Mouse (Mus musculus): ENCODE results near the gene Arid2. TPM values are rescaled to one million over a fixed set of nuclear protein-coding genes. Genes with fewer than 3 reads are reported as not detected.

Gene Arid2
- polyA plus RNA-seq, 1 experiment from 2014 or later, result 16.8 TPM

DNA sequence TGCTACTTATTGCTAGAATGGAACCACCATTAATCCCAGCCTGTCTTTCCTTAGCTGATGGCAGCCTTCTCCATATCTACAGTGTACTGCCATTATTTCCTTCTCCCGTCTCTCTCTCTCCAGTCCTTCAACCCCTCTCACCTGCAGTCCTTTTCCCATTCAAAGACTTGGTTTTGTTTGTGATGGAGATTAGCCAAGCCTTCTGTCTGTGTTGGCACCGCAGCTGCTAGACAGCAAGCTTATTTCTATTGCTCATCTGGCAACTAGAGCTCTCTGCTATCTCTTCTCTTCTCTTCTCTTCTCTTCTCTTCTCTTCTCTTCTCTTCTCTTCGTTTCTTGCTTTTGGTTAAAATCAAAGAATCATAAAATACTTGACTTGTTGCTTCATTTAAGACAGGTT is 78.0 kb downstream of the Arid2 start:
- Histone ChIP-seq H3K36me3 (peaks cover 27% of the 10 kb centered on the region), H3K27me3 (replicated peaks) (no peaks in the 10 kb centered on the region), H3K9me3 (no peaks in the 10 kb centered on the region), H3K27ac (no peak overlapping the region), H3K4me3 (replicated peaks) (no peak overlapping the region), H3K9ac (no peak overlapping the region), H3K4me2 (replicated peaks) (no peak overlapping the region), H3K4me1 (replicated peaks) (no peaks in the 10 kb centered on the region)
- 78% methylated on average over 3 of the region's 3 CpGs for WGBS
- ATAC-seq, result no peak

- Histone ChIP-seq H3K27me3 (replicated peaks) (no peaks in the 10 kb centered on the region), H3K9me3 (no peaks in the 10 kb centered on the region), H3K4me1 (replicated peaks) (no peaks in the 10 kb centered on the region), H3K4me2 (replicated peaks) (no peak overlapping the region), H3K4me3 (replicated peaks) (no peak overlapping the region), H3K9ac (no peak overlapping the region), H3K36me3 (peaks cover 37% of the 10 kb centered on the region), H3K27ac (no peak overlapping the region)
- ATAC-seq, result no peak
- whole genome bisulfite sequencing, result 79% methylated on average over 11 of the region's 11 CpGs
These were observed 79.1 kb downstream of the Arid2 start for GRCm38 (mm10) chr15:96366176-96366963.

DNA sequence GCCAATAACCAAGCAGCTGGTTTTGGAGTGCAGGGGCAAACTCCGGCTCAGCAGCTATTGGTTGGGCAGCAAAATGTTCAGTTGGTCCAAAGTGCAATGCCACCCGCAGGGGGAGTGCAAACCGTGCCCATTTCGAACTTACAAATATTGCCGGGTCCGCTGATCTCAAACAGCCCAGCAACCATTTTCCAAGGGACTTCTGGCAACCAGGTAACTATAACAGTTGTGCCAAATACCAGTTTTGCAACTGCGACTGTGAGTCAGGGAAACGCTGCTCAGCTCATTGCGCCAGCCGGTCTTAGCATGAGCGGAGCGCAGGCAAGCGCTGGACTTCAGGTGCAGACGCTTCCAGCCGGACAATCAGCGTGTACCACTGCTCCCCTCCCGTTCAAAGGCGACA is 84.0 kb downstream of the Arid2 start:
- Histone ChIP-seq H3K27ac (no peak overlapping the region), H3K9ac (no peak overlapping the region), H3K27me3 (replicated peaks) (no peaks in the 10 kb centered on the region), H3K4me1 (replicated peaks) (no peaks in the 10 kb centered on the region), H3K4me2 (replicated peaks) (no peak overlapping the region), H3K4me3 (replicated peaks) (no peak overlapping the region), H3K36me3 (peaks cover 39% of the 10 kb centered on the region), H3K9me3 (no peaks in the 10 kb centered on the region)
- ATAC-seq, result no peak
- WGBS, result 96% methylated on average over 18 of the region's 18 CpGs

- H3K9ac ChIP-seq, result no peak overlapping the region
- H3K27ac ChIP-seq, result no peak overlapping the region
- H3K4me1 ChIP-seq (replicated peaks), result no peaks in the 10 kb centered on the region
- peaks cover 39% of the 10 kb centered on the region for H3K36me3 ChIP-seq
- ATAC-seq, result no peak
- H3K4me3 ChIP-seq (replicated peaks), result no peak overlapping the region
- 89% methylated on average over 6 of the region's 6 CpGs for WGBS
- no peaks in the 10 kb centered on the region for H3K27me3 ChIP-seq (replicated peaks)
- no peaks in the 10 kb centered on the region for H3K9me3 ChIP-seq
- H3K4me2 ChIP-seq (replicated peaks), result no peak overlapping the region
These were observed 85.3 kb downstream of the Arid2 start for GRCm38 (mm10) chr15:96372628-96373027.

DNA sequence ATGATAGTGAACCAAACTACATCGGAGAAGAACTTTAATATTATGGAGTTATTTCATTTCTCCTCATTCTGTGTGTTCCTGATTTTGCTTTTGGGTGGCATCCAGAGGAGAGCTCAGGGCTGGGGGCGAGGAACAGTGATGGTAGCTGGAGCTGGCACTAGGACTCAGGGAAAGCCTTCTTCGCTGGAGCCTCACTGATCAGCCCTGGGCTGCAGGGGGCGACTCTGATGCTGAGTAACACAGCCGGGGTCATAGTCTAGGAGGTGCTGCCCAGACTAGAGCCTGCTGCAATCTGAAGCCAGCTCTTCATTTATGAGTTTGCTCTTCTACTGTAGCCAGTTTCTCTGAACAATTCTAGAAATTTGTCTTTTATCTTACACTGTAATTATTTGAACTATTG is 85.8 kb downstream of the Arid2 start:
- no peak for ATAC-seq
- Histone ChIP-seq H3K27ac (no peak overlapping the region), H3K4me3 (replicated peaks) (no peak overlapping the region), H3K4me1 (replicated peaks) (no peaks in the 10 kb centered on the region), H3K4me2 (replicated peaks) (no peak overlapping the region), H3K9me3 (no peaks in the 10 kb centered on the region), H3K36me3 (peaks cover 34% of the 10 kb centered on the region), H3K27me3 (replicated peaks) (no peaks in the 10 kb centered on the region), H3K9ac (no peak overlapping the region)
- 89% methylated on average over 5 of the region's 5 CpGs for WGBS

- 94% methylated on average over 2 of the region's 2 CpGs for WGBS
- no peaks in the 10 kb centered on the region for H3K9me3 ChIP-seq
These were observed 88.9 kb downstream of the Arid2 start for GRCm38 (mm10) chr15:96376214-96376613.

GRCm38 (mm10) chr15:96377263-96377662 is 89.9 kb downstream of the Arid2 start:
- 71% methylated on average over 5 of the region's 5 CpGs for WGBS
- ATAC-seq, result 0 out of 2 replicates have a peak, but pooled peaks have one; percentile 41
- peak overlapping the region; percentile 38; the same call in 1 of the 2 replicates for H3K27ac ChIP-seq

More at GRCm38 (mm10) chr15:96376214-96376613, 88.9 kb downstream of the Arid2 start:
- Histone ChIP-seq H3K27me3 (replicated peaks) (no peaks in the 10 kb centered on the region), H3K4me2 (replicated peaks) (no peak overlapping the region), H3K27ac (no peak overlapping the region), H3K36me3 (peaks cover 18% of the 10 kb centered on the region), H3K4me1 (replicated peaks) (no peaks in the 10 kb centered on the region), H3K9ac (no peak overlapping the region), H3K4me3 (replicated peaks) (no peak overlapping the region)
- no peak for ATAC-seq

GRCm38 (mm10) chr15:96377701-96378100 is 90.4 kb downstream of the Arid2 start:
- H3K9ac ChIP-seq, result no peak overlapping the region
- no peak overlapping the region for H3K4me3 ChIP-seq (replicated peaks)
- H3K4me1 ChIP-seq (replicated peaks), result no peaks in the 10 kb centered on the region
- H3K9me3 ChIP-seq, result no peaks in the 10 kb centered on the region
- no peaks in the 10 kb centered on the region for H3K27me3 ChIP-seq (replicated peaks)
- H3K36me3 ChIP-seq, result peaks cover 3% of the 10 kb centered on the region
- H3K27ac ChIP-seq, result no peak overlapping the region
- ATAC-seq, result no peak
- H3K4me2 ChIP-seq (replicated peaks), result no peak overlapping the region
- WGBS, result 89% methylated on average over 7 of the region's 7 CpGs

More at GRCm38 (mm10) chr15:96377263-96377662, 89.9 kb downstream of the Arid2 start:
- no peaks in the 10 kb centered on the region for H3K27me3 ChIP-seq (replicated peaks)
- H3K4me1 ChIP-seq (replicated peaks), result no peaks in the 10 kb centered on the region
- no peak overlapping the region for H3K4me3 ChIP-seq (replicated peaks)
- H3K4me2 ChIP-seq (replicated peaks), result no peak overlapping the region
- peaks cover 8% of the 10 kb centered on the region for H3K36me3 ChIP-seq
- no peaks in the 10 kb centered on the region for H3K9me3 ChIP-seq
- no peak overlapping the region for H3K9ac ChIP-seq

DNA sequence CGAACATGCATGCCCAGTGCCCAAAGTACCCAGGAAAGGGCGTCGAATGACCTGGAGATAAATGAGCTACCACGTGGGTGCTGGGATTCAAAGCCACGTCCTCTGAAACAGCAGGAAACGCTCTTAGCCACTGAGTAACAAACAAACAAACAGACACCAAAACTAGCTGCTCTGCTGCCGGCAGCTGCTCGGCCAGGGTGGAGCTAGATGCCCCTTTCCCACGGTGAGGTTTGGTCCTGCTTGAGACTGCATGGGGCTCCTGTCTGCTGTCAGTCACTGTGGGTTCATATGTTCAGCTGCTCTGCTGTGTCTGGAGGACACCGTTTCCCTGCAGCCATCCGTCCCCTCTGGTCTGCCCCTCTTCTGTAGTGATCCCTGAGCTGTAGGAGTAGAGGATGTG is 94.9 kb downstream of the Arid2 start:
- 91% methylated on average over 11 of the region's 11 CpGs for WGBS
- no peaks in the 10 kb centered on the region for H3K9me3 ChIP-seq
- no peak for ATAC-seq
- no peaks in the 10 kb centered on the region for H3K27me3 ChIP-seq (replicated peaks)
- H3K4me2 ChIP-seq (replicated peaks), result no peak overlapping the region
- no peak overlapping the region for H3K27ac ChIP-seq
- peaks cover 8% of the 10 kb centered on the region; the same call in 1 of the 2 replicates for H3K36me3 ChIP-seq
- no peaks in the 10 kb centered on the region for H3K4me1 ChIP-seq (replicated peaks)
- H3K9ac ChIP-seq, result no peak overlapping the region
- no peak overlapping the region for H3K4me3 ChIP-seq (replicated peaks)

DNA sequence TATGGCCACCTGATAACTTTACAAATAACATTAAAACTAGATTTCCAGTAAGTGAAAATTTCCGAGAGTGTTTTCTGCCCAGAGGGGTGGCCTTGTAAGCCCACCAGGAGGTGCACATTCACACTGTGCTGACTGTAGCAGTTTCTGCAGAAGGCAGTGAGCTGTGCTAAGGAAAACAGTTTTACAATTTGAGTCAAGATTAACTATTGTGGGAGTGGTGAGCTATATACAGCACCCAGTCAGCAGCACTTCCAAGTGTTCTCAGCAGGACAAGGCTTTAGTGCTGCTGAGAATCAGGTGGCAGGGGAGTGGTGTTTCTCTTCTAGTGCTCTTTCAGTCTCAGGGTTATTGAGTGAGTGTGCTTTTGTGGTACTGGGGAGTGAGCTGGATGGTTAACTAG is 101.2 kb downstream of the Arid2 start:
- peaks cover 20% of the 10 kb centered on the region for H3K36me3 ChIP-seq
- H3K4me2 ChIP-seq (replicated peaks), result no peak overlapping the region
- no peaks in the 10 kb centered on the region for H3K4me1 ChIP-seq (replicated peaks)
- ATAC-seq, result no peak
- H3K27ac ChIP-seq, result no peak overlapping the region
- 81% methylated on average over 1 of the region's 1 CpGs for WGBS
- H3K9me3 ChIP-seq, result no peaks in the 10 kb centered on the region
- no peaks in the 10 kb centered on the region for H3K27me3 ChIP-seq (replicated peaks)
- no peak overlapping the region for H3K9ac ChIP-seq
- no peak overlapping the region for H3K4me3 ChIP-seq (replicated peaks)

DNA sequence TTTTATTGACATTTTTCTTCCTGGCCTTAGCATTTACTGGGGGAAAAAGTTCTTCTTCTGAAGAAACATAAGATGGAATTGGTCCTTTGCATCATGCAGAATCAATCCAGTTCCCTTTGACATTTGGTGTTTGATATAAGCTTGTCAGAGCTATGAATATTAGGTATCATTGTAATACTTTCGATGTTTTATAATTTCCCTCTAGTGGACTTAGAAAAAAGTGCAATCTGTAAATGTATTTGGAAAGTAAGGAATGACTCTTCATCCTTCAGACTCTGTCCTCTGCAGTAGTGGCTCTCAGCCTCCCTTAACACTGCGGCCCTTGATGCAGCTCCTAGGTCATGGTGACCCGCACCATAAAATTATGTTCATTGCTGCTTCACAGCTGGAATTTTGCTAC is 105.6 kb downstream of the Arid2 start:
- H3K4me1 ChIP-seq (replicated peaks), result no peaks in the 10 kb centered on the region
- no peaks in the 10 kb centered on the region for H3K9me3 ChIP-seq
- no peak overlapping the region for H3K4me2 ChIP-seq (replicated peaks)
- ATAC-seq, result no peak
- peaks cover 28% of the 10 kb centered on the region for H3K36me3 ChIP-seq
- H3K4me3 ChIP-seq (replicated peaks), result no peak overlapping the region
- WGBS, result 94% methylated on average over 3 of the region's 3 CpGs
- no peaks in the 10 kb centered on the region for H3K27me3 ChIP-seq (replicated peaks)
- H3K27ac ChIP-seq, result no peak overlapping the region
- H3K9ac ChIP-seq, result no peak overlapping the region

DNA sequence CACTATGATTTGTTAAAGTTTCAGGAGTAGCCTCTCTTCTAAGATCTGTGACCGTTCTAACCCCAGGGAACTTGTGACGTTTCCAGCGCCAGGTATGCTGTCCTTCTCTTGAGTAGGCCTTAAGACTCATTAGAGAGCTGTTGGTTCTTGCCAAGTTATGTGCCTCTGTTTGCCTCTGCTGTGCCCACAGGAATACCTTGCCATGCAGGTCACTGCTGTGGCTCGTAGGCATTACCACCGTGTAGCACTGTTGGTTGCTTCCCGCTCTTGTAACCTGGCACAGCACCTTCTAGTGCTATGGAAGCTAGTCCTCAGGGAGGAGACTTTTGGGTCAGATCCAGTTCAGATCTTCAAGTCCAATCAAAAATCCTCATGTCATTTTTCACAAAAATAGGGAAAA is 107.8 kb downstream of the Arid2 start:
- H3K9me3 ChIP-seq, result no peaks in the 10 kb centered on the region
- no peak overlapping the region for H3K4me2 ChIP-seq (replicated peaks)
- H3K9ac ChIP-seq, result no peak overlapping the region
- no peak overlapping the region for H3K27ac ChIP-seq
- H3K4me1 ChIP-seq (replicated peaks), result no peaks in the 10 kb centered on the region
- H3K27me3 ChIP-seq (replicated peaks), result no peaks in the 10 kb centered on the region
- H3K4me3 ChIP-seq (replicated peaks), result no peak overlapping the region
- ATAC-seq, result no peak
- H3K36me3 ChIP-seq, result peaks cover 29% of the 10 kb centered on the region
- 97% methylated on average over 6 of the region's 6 CpGs for WGBS
